Mouse (Mus musculus) ES-E14 (cell line): ENCODE measurements around the gene Jmjd6.

Experiments
- CHD2 ChIP-seq: IDR thresholded peaks from 2 replicates; pipeline ENCODE4 v1.6.1; 2014; ENCODE audit warnings: mild to moderate bottlenecking, low read depth, low read length, inconsistent platforms
- HCFC1 ChIP-seq: IDR thresholded peaks from 2 replicates; pipeline ENCODE4 v1.6.1; 2012; ENCODE audit warnings: low read length, inconsistent platforms, borderline replicate concordance; ENCODE audit not compliant: insufficient read depth
- MAFK ChIP-seq: IDR thresholded peaks from 2 replicates; pipeline ENCODE4 v1.6.1; 2014; ENCODE audit warnings: mild to moderate bottlenecking, low read depth, low read length, inconsistent platforms; ENCODE audit not compliant: insufficient read depth
- ZC3H11A ChIP-seq: IDR thresholded peaks from 2 replicates; pipeline ENCODE4 v1.6.1; 2012; ENCODE audit warnings: low read depth, mild to moderate bottlenecking, inconsistent platforms, low read length, borderline replicate concordance
- ZNF384 ChIP-seq: IDR thresholded peaks from 2 replicates; pipeline ENCODE4 v1.6.1; 2012; ENCODE audit warnings: low read depth, low read length, inconsistent platforms

DNA sequence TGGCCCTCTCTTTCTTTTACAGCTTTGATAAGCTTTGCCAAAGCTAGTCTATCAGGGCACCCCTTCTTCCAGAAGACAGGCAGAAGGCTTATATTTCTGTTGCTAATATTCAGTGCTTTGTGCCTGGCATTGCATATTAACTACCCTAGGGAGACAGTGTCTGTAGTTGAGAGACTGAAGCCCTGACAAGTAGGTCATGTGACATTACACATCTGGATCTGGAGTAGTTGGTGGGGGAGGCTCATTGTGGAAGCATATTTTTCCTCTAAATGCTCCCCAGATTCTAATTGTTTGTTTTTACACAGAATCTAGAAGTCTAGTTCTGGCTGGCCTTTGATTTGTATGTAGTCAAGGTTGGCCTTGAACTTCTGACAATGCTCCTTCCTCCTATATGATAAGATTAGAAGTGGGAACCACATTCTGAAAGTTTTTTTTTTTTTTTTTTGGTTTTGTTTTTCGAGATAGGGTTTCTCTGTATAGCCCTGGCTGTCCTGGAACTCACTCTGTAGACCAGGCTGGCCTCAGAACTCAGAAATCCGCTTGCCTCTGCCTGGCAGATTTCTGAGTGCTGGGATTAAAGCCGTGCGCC, 3.4 kb upstream of the Jmjd6 start:
- TF ChIP-seq MAFK (no peak), ZC3H11A (no peak), ZNF384 (peak; percentile 19; the same call in 1 of the 2 replicates), HCFC1 (no peak), CHD2 (no peak)
